Mouse (Mus musculus): ENCODE measurements around the gene Cep128. TPM values are rescaled to one million over a fixed set of nuclear protein-coding genes. Genes with fewer than 3 reads are reported as not detected.

Gene Cep128
- total and polyA plus RNA-seq, 3 experiments, result 12.7 to 40.1 (median 23.3) TPM

DNA sequence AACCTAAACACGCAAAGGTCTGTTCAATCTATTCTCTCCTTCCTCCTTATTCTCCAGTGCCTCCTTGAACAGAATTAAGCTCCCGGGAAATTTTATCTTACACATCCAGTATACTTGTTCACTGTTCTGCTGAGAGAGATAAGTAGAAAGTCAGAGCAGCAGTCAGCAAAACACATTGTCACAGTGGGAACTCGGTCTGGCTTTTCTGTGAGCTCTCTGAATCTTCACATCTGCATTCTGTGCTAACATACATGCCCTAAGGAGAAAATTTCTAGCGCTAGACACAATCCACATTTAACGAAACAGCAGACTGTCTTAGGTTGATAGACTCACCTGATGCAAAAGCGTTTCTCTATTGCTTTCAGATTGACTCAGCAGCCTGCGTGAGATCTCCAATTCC lies 88.3 kb downstream of the Cep128 start:
- no peaks in the 10 kb centered on the region for H3K79me2 ChIP-seq (ENCODE audit: control insufficient read depth, insufficient read depth, low read length, poor library complexity)
- no peaks in the 10 kb centered on the region for H3K4me1 ChIP-seq (ENCODE audit: control insufficient read depth in 1 of 2, insufficient read depth in 2 of 2, low read length in 2 of 2)
- DNase-seq (ENCODE audit: low read depth, low spot score), result peak; percentile 25
- H3K27me3 ChIP-seq (ENCODE audit: control insufficient read depth in 1 of 2, insufficient read depth in 2 of 2, low read length in 2 of 2), result no peaks in the 10 kb centered on the region
- no peak overlapping the region for H3K4me3 ChIP-seq (ENCODE audit: control insufficient read depth in 1 of 2, insufficient read depth in 1 of 2, low read depth in 2 of 2, low read length in 2 of 2)
- H3K9ac ChIP-seq (ENCODE audit: control insufficient read depth, low read depth, low read length, poor library complexity, severe bottlenecking), result no peak overlapping the region
- peaks cover 0 to 6% of the 10 kb centered on the region in 2 experiments; a peak in 3 of 4 replicates for H3K36me3 ChIP-seq (ENCODE audit: control insufficient read depth in 1 of 2, insufficient read depth in 2 of 2, low read length in 2 of 2)
- H3K9me3 ChIP-seq (replicated peaks; ENCODE audit: insufficient read depth, low read length), result no peaks in the 10 kb centered on the region
- TF ChIP-seq CHD1 (IDR thresholded peaks at IDR 0.05; ENCODE audit: low read depth, low read length) (no peak), TCF12 (IDR thresholded peaks at IDR 0.05; ENCODE audit: low read depth, low read length) (peak; percentile 56; the same call in 1 of the 2 replicates), MEF2A (IDR thresholded peaks at IDR 0.05; ENCODE audit: extremely low read depth, insufficient replicate concordance, low read depth, low read length, poor library complexity, severe bottlenecking) (no peak), HCFC1 (IDR thresholded peaks at IDR 0.05; ENCODE audit: low read depth, low read length) (no peak), JUND (IDR thresholded peaks at IDR 0.05; ENCODE audit: low read depth, low read length) (no peak), RCOR1 (IDR thresholded peaks at IDR 0.05; ENCODE audit: low read depth, low read length) (no peak), ZC3H11A (IDR thresholded peaks at IDR 0.05; ENCODE audit: low read depth, low read length) (no peak), GATA1 (IDR thresholded peaks at IDR 0.05; ENCODE audit: low read depth, low read length) (peak; percentile 41), NELFE (IDR thresholded peaks at IDR 0.05; ENCODE audit: low read depth, low read length) (no peak), EP300 (IDR thresholded peaks at IDR 0.05; ENCODE audit: low read depth in 1 of 2, low read length in 2 of 2) (peak; percentile 60 to 61; a peak in 3 of 4 replicates), BHLHE40 (IDR thresholded peaks at IDR 0.05; ENCODE audit: borderline replicate concordance, low read depth, low read length) (no peak), TAL1 (IDR thresholded peaks at IDR 0.05; ENCODE audit: low read length) (peak; percentile 47)
- no peak overlapping the region for H3K27ac ChIP-seq (ENCODE audit: control insufficient read depth, low read depth, low read length)

DNA sequence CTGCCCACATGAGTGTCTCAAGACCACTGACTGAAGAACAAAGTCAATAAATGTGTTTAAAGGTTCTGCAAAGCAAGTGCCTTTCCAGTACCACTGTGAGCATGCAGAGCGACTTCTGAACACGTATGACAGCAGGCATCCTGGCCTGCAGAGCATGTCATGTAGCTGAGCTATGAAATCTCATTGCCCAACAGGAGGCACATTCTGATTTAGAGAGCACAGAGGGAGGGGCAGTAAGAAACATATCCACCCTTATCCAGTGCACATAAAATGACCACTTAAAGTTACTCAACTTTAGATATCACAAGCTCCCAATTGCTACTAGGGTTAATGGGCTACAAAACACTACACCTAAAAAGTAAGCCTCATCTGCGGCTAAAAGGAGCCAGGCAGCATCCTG lies 88.8 kb downstream of the Cep128 start:
- TF ChIP-seq USF1 (IDR thresholded peaks at IDR 0.05; ENCODE audit: low read depth, low read length) (no peak), CTCF (IDR thresholded peaks at IDR 0.05 in 2 of 3, conservative IDR thresholded peaks at IDR 0.05 in 1 of 3; ENCODE audit: control insufficient read depth in 1 of 3, insufficient read depth in 1 of 3, low read depth in 2 of 3, low read length in 3 of 3, poor library complexity in 1 of 3, severe bottlenecking in 1 of 3) (no peak), KAT2A (conservative IDR thresholded peaks at IDR 0.05; ENCODE audit: low read depth, low read length) (no peak), CHD2 (IDR thresholded peaks at IDR 0.05; ENCODE audit: low read length) (no peak), MYC (IDR thresholded peaks at IDR 0.05; ENCODE audit: low read depth, low read length) (no peak), E2F4 (IDR thresholded peaks at IDR 0.05; ENCODE audit: borderline replicate concordance, low read depth, low read length) (no peak), NRF1 (IDR thresholded peaks at IDR 0.05; ENCODE audit: insufficient read depth, low read depth, low read length, poor library complexity, severe bottlenecking) (no peak), GABPA (IDR thresholded peaks at IDR 0.05; ENCODE audit: low read depth, low read length) (no peak), MAZ (IDR thresholded peaks at IDR 0.05; ENCODE audit: low read depth, low read length) (no peak), RCOR1 (IDR thresholded peaks at IDR 0.05; ENCODE audit: low read depth, low read length) (no peak), USF2 (IDR thresholded peaks at IDR 0.05; ENCODE audit: borderline replicate concordance in 1 of 2, insufficient read depth in 1 of 2, low read depth in 1 of 2, low read length in 2 of 2) (no peak), ETS1 (IDR thresholded peaks at IDR 0.05; ENCODE audit: low read depth, low read length) (no peak), MYB (IDR thresholded peaks at IDR 0.05; ENCODE audit: low read depth, low read length) (no peak), MEF2A (IDR thresholded peaks at IDR 0.05; ENCODE audit: extremely low read depth, insufficient replicate concordance, low read depth, low read length, poor library complexity, severe bottlenecking) (no peak), TBP (IDR thresholded peaks at IDR 0.05; ENCODE audit: low read depth, low read length) (no peak)
- no peak overlapping the region for H3K27ac ChIP-seq (ENCODE audit: control insufficient read depth, low read depth, low read length)

More for the DNA sequence above, 88.8 kb downstream of the Cep128 start:
- no peak overlapping the region for H3K4me3 ChIP-seq (ENCODE audit: control insufficient read depth in 1 of 2, insufficient read depth in 1 of 2, low read depth in 2 of 2, low read length in 2 of 2)
- H3K9me3 ChIP-seq (replicated peaks; ENCODE audit: insufficient read depth, low read length), result no peaks in the 10 kb centered on the region
- peaks cover 0 to 6% of the 10 kb centered on the region in 2 experiments; a peak in 3 of 4 replicates for H3K36me3 ChIP-seq (ENCODE audit: control insufficient read depth in 1 of 2, insufficient read depth in 2 of 2, low read length in 2 of 2)
- no peaks in the 10 kb centered on the region for H3K79me2 ChIP-seq (ENCODE audit: control insufficient read depth, insufficient read depth, low read length, poor library complexity)
- no peaks in the 10 kb centered on the region for H3K4me1 ChIP-seq (ENCODE audit: control insufficient read depth in 1 of 2, insufficient read depth in 2 of 2, low read length in 2 of 2)
- no peak overlapping the region for H3K9ac ChIP-seq (ENCODE audit: control insufficient read depth, low read depth, low read length, poor library complexity, severe bottlenecking)
- DNase-seq (ENCODE audit: low read depth, low spot score), result no peak
- H3K27me3 ChIP-seq (ENCODE audit: control insufficient read depth in 1 of 2, insufficient read depth in 2 of 2, low read length in 2 of 2), result no peaks in the 10 kb centered on the region
